Mouse (Mus musculus): ENCODE results near the gene Cdk5rap3. TPM values are rescaled to one million over a fixed set of nuclear protein-coding genes. Genes with fewer than 3 reads are reported as not detected.

The Cdk5rap3 gene
- polyA plus RNA-seq, 1 experiment from 2014 or later = 65.5 TPM

- H3K4me3 ChIP-seq (ENCODE audit: low read depth, low read length) = no peak overlapping the region
- H3K9me3 ChIP-seq (ENCODE audit: control insufficient read depth, low read length) = no peaks in the 10 kb centered on the region
- no peaks in the 10 kb centered on the region for H3K27me3 ChIP-seq (replicated peaks; ENCODE audit: control insufficient read depth, insufficient read depth, low read length)
- DNase-seq (ENCODE audit: low spot score) (no peak), ATAC-seq (ENCODE audit: low read depth) (no peak)
- peaks cover 9% of the 10 kb centered on the region; the same call in 1 of the 2 replicates for H3K4me1 ChIP-seq (ENCODE audit: control insufficient read depth, insufficient read depth, low read length)
- no peak overlapping the region for H3K27ac ChIP-seq (replicated peaks; ENCODE audit: low read depth, low read length)
- WGBS = 97% methylated on average over 3 of the region's 4 CpGs
- H3K4me2 ChIP-seq (ENCODE audit: low read depth, low read length) = no peak overlapping the region
- peaks cover 25% of the 10 kb centered on the region for H3K36me3 ChIP-seq (ENCODE audit: control insufficient read depth, insufficient read depth, low read length)
- no peak overlapping the region for H3K9ac ChIP-seq (ENCODE audit: low read depth, low read length)
Observed at GRCm38 (mm10) chr11:96947849-96948248, 31.6 kb upstream of the Cdk5rap3 start.

GRCm38 (mm10) chr11:96946498-96946897 lies 30.2 kb upstream of the Cdk5rap3 start:
- Histone ChIP-seq H3K4me1 (ENCODE audit: control insufficient read depth, insufficient read depth, low read length) (peaks cover 9% of the 10 kb centered on the region; the same call in 1 of the 2 replicates), H3K27me3 (replicated peaks; ENCODE audit: control insufficient read depth, insufficient read depth, low read length) (no peaks in the 10 kb centered on the region), H3K27ac (replicated peaks; ENCODE audit: low read depth, low read length) (peak overlapping the region; percentile 72), H3K4me2 (ENCODE audit: low read depth, low read length) (peak overlapping the region; percentile 5; the same call in 1 of the 2 replicates), H3K9ac (ENCODE audit: low read depth, low read length) (0 out of 2 replicates have a peak overlapping the region, but pooled peaks have one; percentile 38), H3K9me3 (ENCODE audit: control insufficient read depth, low read length) (no peaks in the 10 kb centered on the region), H3K4me3 (ENCODE audit: low read depth, low read length) (no peak overlapping the region), H3K36me3 (ENCODE audit: control insufficient read depth, insufficient read depth, low read length) (peaks cover 12% of the 10 kb centered on the region)
- DNase-seq (ENCODE audit: low spot score) (peak; percentile 48), ATAC-seq (ENCODE audit: low read depth) (no peak)
- 52% methylated on average over 9 of the region's 9 CpGs for WGBS

- peaks cover 9% of the 10 kb centered on the region; the same call in 1 of the 2 replicates for H3K4me1 ChIP-seq (ENCODE audit: control insufficient read depth, insufficient read depth, low read length)
- H3K27me3 ChIP-seq (replicated peaks; ENCODE audit: control insufficient read depth, insufficient read depth, low read length) = no peaks in the 10 kb centered on the region
- H3K36me3 ChIP-seq (ENCODE audit: control insufficient read depth, insufficient read depth, low read length) = no peaks in the 10 kb centered on the region
- peak overlapping the region; percentile 83 for H3K4me2 ChIP-seq (ENCODE audit: low read depth, low read length)
- DNase-seq (ENCODE audit: low spot score) (no peak), ATAC-seq (ENCODE audit: low read depth) (no peak)
- H3K9ac ChIP-seq (ENCODE audit: low read depth, low read length) = no peak overlapping the region
- H3K9me3 ChIP-seq (ENCODE audit: control insufficient read depth, low read length) = no peaks in the 10 kb centered on the region
- 78% methylated on average over 14 of the region's 14 CpGs for WGBS
- H3K4me3 ChIP-seq (ENCODE audit: low read depth, low read length) = peak overlapping the region; percentile 52; the same call in 1 of the 2 replicates
- no peak overlapping the region; the same call in 1 of the 2 replicates for H3K27ac ChIP-seq (replicated peaks; ENCODE audit: low read depth, low read length)
Observed at GRCm38 (mm10) chr11:96944844-96945580, 28.7 kb upstream of the Cdk5rap3 start.

GRCm38 (mm10) chr11:96943746-96944304 lies 27.5 kb upstream of the Cdk5rap3 start, which contains the start of gene Pnpo:
Gene Pnpo (minus strand): TSS chr11:96943986.
- WGBS = under 1% methylated on average over 29 of the region's 29 CpGs
- H3K36me3 ChIP-seq (ENCODE audit: control insufficient read depth, insufficient read depth, low read length) = no peaks in the 10 kb centered on the region
- H3K9ac ChIP-seq (ENCODE audit: low read depth, low read length) = peak within 1 kb of the TSS; percentile 67
- H3K9me3 ChIP-seq (ENCODE audit: control insufficient read depth, low read length) = no peaks in the 10 kb centered on the region
- H3K27me3 ChIP-seq (replicated peaks; ENCODE audit: control insufficient read depth, insufficient read depth, low read length) = no peaks in the 10 kb centered on the region
- peaks cover 9% of the 10 kb centered on the region; the same call in 1 of the 2 replicates for H3K4me1 ChIP-seq (ENCODE audit: control insufficient read depth, insufficient read depth, low read length)
- ATAC-seq (ENCODE audit: low read depth) = peak; percentile 99
- no peak within 1 kb of the TSS; the same call in 1 of the 2 replicates for H3K27ac ChIP-seq (replicated peaks; ENCODE audit: low read depth, low read length)
- H3K4me3 ChIP-seq (ENCODE audit: low read depth, low read length) = peak within 1 kb of the TSS; percentile 52
- peak within 1 kb of the TSS; percentile 83 for H3K4me2 ChIP-seq (ENCODE audit: low read depth, low read length)
- peak; percentile 98 for DNase-seq (ENCODE audit: low spot score)

GRCm38 (mm10) chr11:96941989-96942590 lies 25.8 kb upstream of the Cdk5rap3 start:
- peaks cover 9% of the 10 kb centered on the region; the same call in 1 of the 2 replicates for H3K4me1 ChIP-seq (ENCODE audit: control insufficient read depth, insufficient read depth, low read length)
- H3K9me3 ChIP-seq (ENCODE audit: control insufficient read depth, low read length) = no peaks in the 10 kb centered on the region
- H3K4me2 ChIP-seq (ENCODE audit: low read depth, low read length) = no peak overlapping the region
- H3K4me3 ChIP-seq (ENCODE audit: low read depth, low read length) = no peak overlapping the region
- H3K36me3 ChIP-seq (ENCODE audit: control insufficient read depth, insufficient read depth, low read length) = no peaks in the 10 kb centered on the region
- WGBS = 81% methylated on average over 6 of the region's 6 CpGs
- H3K27me3 ChIP-seq (replicated peaks; ENCODE audit: control insufficient read depth, insufficient read depth, low read length) = no peaks in the 10 kb centered on the region
- no peak for DNase-seq (ENCODE audit: low spot score)
- no peak for ATAC-seq (ENCODE audit: low read depth)
- H3K27ac ChIP-seq (replicated peaks; ENCODE audit: low read depth, low read length) = no peak overlapping the region
- H3K9ac ChIP-seq (ENCODE audit: low read depth, low read length) = no peak overlapping the region

GRCm38 (mm10) chr11:96940578-96941465 lies 24.5 kb upstream of the Cdk5rap3 start:
- no peak overlapping the region for H3K4me2 ChIP-seq (ENCODE audit: low read depth, low read length)
- no peak for ATAC-seq (ENCODE audit: low read depth)
- no peak overlapping the region for H3K9ac ChIP-seq (ENCODE audit: low read depth, low read length)
- H3K27ac ChIP-seq (replicated peaks; ENCODE audit: low read depth, low read length) = no peak overlapping the region
- H3K4me1 ChIP-seq (ENCODE audit: control insufficient read depth, insufficient read depth, low read length) = peaks cover 9% of the 10 kb centered on the region; the same call in 1 of the 2 replicates
- no peak overlapping the region for H3K4me3 ChIP-seq (ENCODE audit: low read depth, low read length)
- 73% methylated on average over 16 of the region's 16 CpGs for whole genome bisulfite sequencing
- DNase-seq (ENCODE audit: low spot score) = no peak
- no peaks in the 10 kb centered on the region for H3K36me3 ChIP-seq (ENCODE audit: control insufficient read depth, insufficient read depth, low read length)
- H3K27me3 ChIP-seq (replicated peaks; ENCODE audit: control insufficient read depth, insufficient read depth, low read length) = no peaks in the 10 kb centered on the region
- no peaks in the 10 kb centered on the region for H3K9me3 ChIP-seq (ENCODE audit: control insufficient read depth, low read length)

GRCm38 (mm10) chr11:96938426-96938800 lies 22.1 kb upstream of the Cdk5rap3 start:
- H3K9me3 ChIP-seq (ENCODE audit: control insufficient read depth, low read length) = no peaks in the 10 kb centered on the region
- H3K4me3 ChIP-seq (ENCODE audit: low read depth, low read length) = no peak overlapping the region
- H3K36me3 ChIP-seq (ENCODE audit: control insufficient read depth, insufficient read depth, low read length) = no peaks in the 10 kb centered on the region
- peak; percentile 13 for DNase-seq (ENCODE audit: low spot score)
- H3K27ac ChIP-seq (replicated peaks; ENCODE audit: low read depth, low read length) = no peak overlapping the region
- peaks cover 3% of the 10 kb centered on the region; the same call in 1 of the 2 replicates for H3K4me1 ChIP-seq (ENCODE audit: control insufficient read depth, insufficient read depth, low read length)
- WGBS = 80% methylated on average over 6 of the region's 6 CpGs
- H3K4me2 ChIP-seq (ENCODE audit: low read depth, low read length) = no peak overlapping the region
- ATAC-seq (ENCODE audit: low read depth) = no peak
- no peaks in the 10 kb centered on the region for H3K27me3 ChIP-seq (replicated peaks; ENCODE audit: control insufficient read depth, insufficient read depth, low read length)
- H3K9ac ChIP-seq (ENCODE audit: low read depth, low read length) = no peak overlapping the region

Data from embryonic facial prominence, embryonic 14.5 days (tissue).